Mouse (Mus musculus): ENCODE measurements around the gene Sult4a1. TPM values are rescaled to one million over a fixed set of nuclear protein-coding genes. Genes with fewer than 3 reads are reported as not detected.
"Not testable (repeated sequence)": the region's sequence is repeated elsewhere in the genome, so short reads cannot be mapped to it uniquely, and the experiment has no call there.

Gene Sult4a1
- polyA plus RNA-seq, 2 experiments: 0.06 TPM; not detected in 1

- H3K4me3 ChIP-seq (ENCODE audit: insufficient read depth in 1 of 2, low read depth in 2 of 2, low read length in 2 of 2): no peak overlapping the region
- 11% methylated on average over 12 of the region's 12 CpGs for WGBS (ENCODE audit: insufficient replicate concordance)
These were observed 458 bp upstream of the Sult4a1 start for GRCm38 (mm10) chr15:84105924-84106500.

GRCm38 (mm10) chr15:84104626-84105025 is 928 bp downstream of the Sult4a1 start:
- Histone ChIP-seq H3K9me3 (ENCODE audit: control insufficient read depth, low read length) (no peaks in the 10 kb centered on the region), H3K4me3 (ENCODE audit: insufficient read depth in 1 of 2, low read depth in 2 of 2, low read length in 2 of 2) (no peak overlapping the region), H3K4me2 (ENCODE audit: low read depth) (no peak overlapping the region), H3K27ac (no peak overlapping the region), H3K9ac (replicated peaks) (no peak overlapping the region), H3K36me3 (replicated peaks; ENCODE audit: control insufficient read depth, insufficient read depth, low read depth) (no peaks in the 10 kb centered on the region), H3K4me1 (replicated peaks; ENCODE audit: control insufficient read depth in 2 of 2, insufficient read depth in 2 of 2, low read length in 1 of 2) (no peaks in the 10 kb centered on the region), H3K27me3 (ENCODE audit: control insufficient read depth, insufficient read depth, low read length) (peaks cover 17% of the 10 kb centered on the region)
- 55% methylated on average over 7 of the region's 7 CpGs for WGBS (ENCODE audit: insufficient replicate concordance)
- DNase-seq (ENCODE audit: low read depth in 3 of 3, low spot score in 3 of 3): no peak
- TF ChIP-seq EP300 (IDR thresholded peaks at IDR 0.05; ENCODE audit: low read depth) (no peak), CTCF (IDR thresholded peaks at IDR 0.05; ENCODE audit: low read depth) (no peak)
- ATAC-seq (ENCODE audit: insufficient read depth): no peak

More at GRCm38 (mm10) chr15:84105924-84106500, 458 bp upstream of the Sult4a1 start:
- H3K36me3 ChIP-seq (replicated peaks; ENCODE audit: control insufficient read depth, insufficient read depth, low read depth): no peaks in the 10 kb centered on the region
- peak overlapping the region; percentile 56 for H3K4me2 ChIP-seq (ENCODE audit: low read depth)
- H3K27me3 ChIP-seq (ENCODE audit: control insufficient read depth, insufficient read depth, low read length): peaks cover 17% of the 10 kb centered on the region
- no peaks in the 10 kb centered on the region for H3K9me3 ChIP-seq (ENCODE audit: control insufficient read depth, low read length)
- no peaks in the 10 kb centered on the region for H3K4me1 ChIP-seq (replicated peaks; ENCODE audit: control insufficient read depth in 2 of 2, insufficient read depth in 2 of 2, low read length in 1 of 2)
- DNase-seq (ENCODE audit: low read depth in 3 of 3, low spot score in 3 of 3): no peak
- TF ChIP-seq CTCF (IDR thresholded peaks at IDR 0.05; ENCODE audit: low read depth): no peak
- TF ChIP-seq EP300 (IDR thresholded peaks at IDR 0.05; ENCODE audit: low read depth): no peak
- H3K27ac ChIP-seq: no peak overlapping the region
- no peak for ATAC-seq (ENCODE audit: insufficient read depth)
- no peak overlapping the region for H3K9ac ChIP-seq (replicated peaks)

- H3K4me1 ChIP-seq (replicated peaks; ENCODE audit: control insufficient read depth in 2 of 2, insufficient read depth in 2 of 2, low read length in 1 of 2); H3K27me3 ChIP-seq (ENCODE audit: control insufficient read depth, insufficient read depth, low read length); H3K4me2 ChIP-seq (ENCODE audit: low read depth); ATAC-seq (ENCODE audit: insufficient read depth); H3K9ac ChIP-seq (replicated peaks); H3K36me3 ChIP-seq (replicated peaks; ENCODE audit: control insufficient read depth, insufficient read depth, low read depth); DNase-seq (ENCODE audit: low read depth in 3 of 3, low spot score in 3 of 3); H3K9me3 ChIP-seq (ENCODE audit: control insufficient read depth, low read length); H3K4me3 ChIP-seq (ENCODE audit: insufficient read depth in 1 of 2, low read depth in 2 of 2, low read length in 2 of 2); H3K27ac ChIP-seq: not testable (repeated sequence)
- WGBS (ENCODE audit: insufficient replicate concordance): 69% methylated on average over 15 of the region's 15 CpGs
These were observed 8.0 kb downstream of the Sult4a1 start for GRCm38 (mm10) chr15:84097536-84097935.

GRCm38 (mm10) chr15:84096051-84096450 is 9.5 kb downstream of the Sult4a1 start:
- Histone ChIP-seq H3K9ac (replicated peaks) (no peak overlapping the region), H3K9me3 (ENCODE audit: control insufficient read depth, low read length) (no peaks in the 10 kb centered on the region), H3K36me3 (replicated peaks; ENCODE audit: control insufficient read depth, insufficient read depth, low read depth) (no peaks in the 10 kb centered on the region), H3K4me3 (ENCODE audit: insufficient read depth in 1 of 2, low read depth in 2 of 2, low read length in 2 of 2) (no peak overlapping the region), H3K4me1 (replicated peaks; ENCODE audit: control insufficient read depth in 2 of 2, insufficient read depth in 2 of 2, low read length in 1 of 2) (no peaks in the 10 kb centered on the region), H3K27ac (no peak overlapping the region), H3K4me2 (ENCODE audit: low read depth) (no peak overlapping the region), H3K27me3 (ENCODE audit: control insufficient read depth, insufficient read depth, low read length) (no peaks in the 10 kb centered on the region)
- no peak for TF ChIP-seq EP300 (IDR thresholded peaks at IDR 0.05; ENCODE audit: low read depth)
- no peak for TF ChIP-seq CTCF (IDR thresholded peaks at IDR 0.05; ENCODE audit: low read depth)
- DNase-seq (ENCODE audit: low read depth in 3 of 3, low spot score in 3 of 3) (no peak), ATAC-seq (ENCODE audit: insufficient read depth) (no peak)
- WGBS (ENCODE audit: insufficient replicate concordance): 51% methylated on average over 8 of the region's 8 CpGs

GRCm38 (mm10) chr15:84094921-84095320 is 10.6 kb downstream of the Sult4a1 start:
- no peak for DNase-seq (ENCODE audit: low read depth in 3 of 3, low spot score in 3 of 3)
- Histone ChIP-seq H3K4me3 (ENCODE audit: insufficient read depth in 1 of 2, low read depth in 2 of 2, low read length in 2 of 2) (no peak overlapping the region), H3K9me3 (ENCODE audit: control insufficient read depth, low read length) (no peaks in the 10 kb centered on the region), H3K4me2 (ENCODE audit: low read depth) (no peak overlapping the region), H3K27ac (no peak overlapping the region), H3K27me3 (ENCODE audit: control insufficient read depth, insufficient read depth, low read length) (no peaks in the 10 kb centered on the region), H3K36me3 (replicated peaks; ENCODE audit: control insufficient read depth, insufficient read depth, low read depth) (no peaks in the 10 kb centered on the region), H3K9ac (replicated peaks) (no peak overlapping the region), H3K4me1 (replicated peaks; ENCODE audit: control insufficient read depth in 2 of 2, insufficient read depth in 2 of 2, low read length in 1 of 2) (no peaks in the 10 kb centered on the region)
- TF ChIP-seq CTCF (IDR thresholded peaks at IDR 0.05; ENCODE audit: low read depth) (no peak), EP300 (IDR thresholded peaks at IDR 0.05; ENCODE audit: low read depth) (no peak)
- 41% methylated on average over 7 of the region's 7 CpGs for WGBS (ENCODE audit: insufficient replicate concordance)
- no peak for ATAC-seq (ENCODE audit: insufficient read depth)
